Mouse (Mus musculus): ENCODE data around the gene Agps. TPM values are rescaled to one million over a fixed set of nuclear protein-coding genes. Genes with fewer than 3 reads are reported as not detected.

Agps gene
- polyA plus RNA-seq, 1 experiment = 21.5 TPM

DNA sequence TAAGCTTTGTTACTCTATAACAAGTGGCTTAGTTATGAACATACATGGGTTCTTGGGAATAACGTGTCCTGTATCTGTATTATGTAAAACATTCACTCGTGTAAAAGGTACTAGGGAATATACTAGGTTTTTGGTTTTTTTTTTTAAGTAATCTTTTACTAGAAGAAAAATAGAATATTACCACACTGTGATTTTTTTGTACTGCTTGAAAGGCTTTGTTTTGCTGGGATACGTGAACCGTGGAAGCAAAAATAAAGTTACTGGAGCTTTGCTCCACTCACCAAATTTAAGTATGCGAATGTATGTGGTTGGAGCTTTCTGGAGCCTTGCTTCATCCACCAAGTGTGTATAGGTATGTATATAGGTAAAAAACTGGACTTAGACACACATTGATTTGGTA, 24.5 kb upstream of the Agps start:
- no peak for DNase-seq (ENCODE audit: low read depth)
- TF ChIP-seq CTCF (IDR thresholded peaks at IDR 0.05; ENCODE audit: borderline replicate concordance, extremely low read depth, insufficient read depth, insufficient read length) = no peak
- no peak for TF ChIP-seq POLR2A (IDR thresholded peaks at IDR 0.05; ENCODE audit: borderline replicate concordance, extremely low read depth, insufficient read depth, insufficient read length, poor library complexity, severe bottlenecking)

DNA sequence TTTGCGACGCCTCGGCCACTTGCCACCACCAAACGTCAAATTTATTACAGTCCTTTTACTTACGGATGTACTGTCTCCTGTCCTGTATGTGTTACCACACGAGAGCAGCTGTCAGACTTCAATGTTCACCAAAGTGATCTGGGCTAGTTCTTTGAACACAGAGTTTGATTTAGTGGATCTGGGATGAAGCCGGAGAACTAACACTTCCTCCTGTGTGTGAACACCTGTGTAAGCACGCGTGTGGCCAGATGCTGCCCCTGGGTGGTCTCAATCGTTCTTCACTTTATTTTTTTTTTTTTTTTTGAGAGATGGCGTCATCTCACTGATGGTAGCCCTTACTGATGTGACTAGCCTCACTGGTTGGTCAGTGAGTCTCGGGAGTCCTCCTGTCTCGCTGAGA, 17.1 kb upstream of the Agps start:
- no peak for TF ChIP-seq CTCF (IDR thresholded peaks at IDR 0.05; ENCODE audit: borderline replicate concordance, extremely low read depth, insufficient read depth, insufficient read length)
- no peak for TF ChIP-seq POLR2A (IDR thresholded peaks at IDR 0.05; ENCODE audit: borderline replicate concordance, extremely low read depth, insufficient read depth, insufficient read length, poor library complexity, severe bottlenecking)
- no peak for DNase-seq (ENCODE audit: low read depth)

DNA sequence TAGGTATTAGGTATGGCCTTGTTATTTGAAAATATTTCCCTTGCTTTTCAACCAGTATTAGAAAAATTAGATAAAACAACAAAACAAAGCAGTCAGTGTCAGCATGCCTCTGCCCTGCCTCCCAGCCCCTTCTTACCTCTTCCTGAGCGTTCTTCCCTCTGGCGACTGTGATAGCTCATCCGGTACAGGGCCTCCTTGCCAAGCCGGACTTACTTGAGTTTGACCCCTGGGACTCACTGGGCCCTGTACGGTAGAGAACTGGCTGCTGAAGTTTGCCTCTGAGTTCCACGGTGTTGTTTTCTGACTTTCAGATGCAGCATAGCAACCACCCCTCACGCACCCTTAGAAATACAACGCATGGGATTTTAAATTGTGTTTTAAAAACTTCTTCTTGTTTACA, 16.5 kb upstream of the Agps start:
- TF ChIP-seq CTCF (IDR thresholded peaks at IDR 0.05; ENCODE audit: borderline replicate concordance, extremely low read depth, insufficient read depth, insufficient read length) (no peak), POLR2A (IDR thresholded peaks at IDR 0.05; ENCODE audit: borderline replicate concordance, extremely low read depth, insufficient read depth, insufficient read length, poor library complexity, severe bottlenecking) (no peak)
- no peak for DNase-seq (ENCODE audit: low read depth)

DNA sequence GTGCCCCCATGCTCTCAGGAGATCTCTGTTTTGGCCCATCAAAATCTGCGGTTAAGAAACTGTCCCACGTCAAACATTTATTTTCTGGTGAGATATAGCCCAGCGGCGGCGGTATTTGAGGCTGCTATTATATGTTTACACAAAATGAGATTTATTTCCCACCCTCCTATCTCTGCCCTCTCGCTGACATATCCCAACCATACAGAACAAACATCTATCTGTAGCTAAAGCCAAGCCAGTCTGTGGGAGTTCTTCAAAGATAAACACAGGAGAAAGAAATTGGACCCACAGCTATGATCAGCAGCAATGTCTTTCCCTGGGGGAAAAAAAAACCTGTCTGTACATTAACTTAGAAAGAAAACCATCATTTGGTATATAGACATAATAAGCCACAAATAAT, 15.3 kb upstream of the Agps start:
- TF ChIP-seq POLR2A (IDR thresholded peaks at IDR 0.05; ENCODE audit: borderline replicate concordance, extremely low read depth, insufficient read depth, insufficient read length, poor library complexity, severe bottlenecking) = no peak
- no peak for TF ChIP-seq CTCF (IDR thresholded peaks at IDR 0.05; ENCODE audit: borderline replicate concordance, extremely low read depth, insufficient read depth, insufficient read length)
- no peak for DNase-seq (ENCODE audit: low read depth)

DNA sequence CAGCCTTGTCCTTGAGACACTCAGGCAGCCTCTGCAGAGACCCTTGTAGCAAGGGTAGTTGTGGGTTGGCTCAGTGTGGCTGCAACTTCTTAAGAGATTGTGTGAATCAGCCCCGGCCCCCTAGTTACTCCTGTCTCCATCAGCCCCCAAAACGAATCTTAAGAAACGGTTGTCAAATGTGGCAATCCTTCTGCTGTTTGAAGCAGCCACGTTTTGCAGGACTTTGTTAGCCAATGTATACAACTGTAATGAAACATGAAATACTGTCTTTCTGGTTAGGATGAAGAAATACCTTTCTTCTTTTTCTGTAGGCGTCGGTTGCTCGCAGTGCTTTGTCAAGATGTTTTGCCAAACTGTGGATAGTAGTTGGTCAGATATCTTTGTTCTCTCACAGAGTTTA, 13.3 kb upstream of the Agps start:
- DNase-seq (ENCODE audit: low read depth) = no peak
- no peak for TF ChIP-seq CTCF (IDR thresholded peaks at IDR 0.05; ENCODE audit: borderline replicate concordance, extremely low read depth, insufficient read depth, insufficient read length)
- no peak for TF ChIP-seq POLR2A (IDR thresholded peaks at IDR 0.05; ENCODE audit: borderline replicate concordance, extremely low read depth, insufficient read depth, insufficient read length, poor library complexity, severe bottlenecking)

DNA sequence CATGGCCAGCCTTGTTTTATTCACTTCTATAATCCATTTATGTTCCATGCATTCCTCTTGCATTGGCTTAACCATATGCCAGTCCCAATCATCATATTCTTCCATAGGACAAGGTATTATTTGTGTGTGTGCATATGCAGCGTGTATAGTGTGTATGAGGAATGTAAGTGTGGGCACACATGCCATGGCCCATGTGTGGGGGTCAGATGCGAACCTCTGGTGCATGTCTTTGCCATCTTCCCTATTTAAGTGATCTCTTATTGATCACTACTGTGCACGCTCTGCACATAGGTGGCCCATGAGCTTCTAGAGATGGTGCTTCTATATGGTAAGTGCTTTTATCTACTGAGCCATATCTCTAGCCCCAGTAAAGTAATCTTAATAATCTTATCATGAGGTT, 12.2 kb upstream of the Agps start:
- no peak for DNase-seq (ENCODE audit: low read depth)
- TF ChIP-seq POLR2A (IDR thresholded peaks at IDR 0.05; ENCODE audit: borderline replicate concordance, extremely low read depth, insufficient read depth, insufficient read length, poor library complexity, severe bottlenecking) (no peak), CTCF (IDR thresholded peaks at IDR 0.05; ENCODE audit: borderline replicate concordance, extremely low read depth, insufficient read depth, insufficient read length) (no peak)

DNA sequence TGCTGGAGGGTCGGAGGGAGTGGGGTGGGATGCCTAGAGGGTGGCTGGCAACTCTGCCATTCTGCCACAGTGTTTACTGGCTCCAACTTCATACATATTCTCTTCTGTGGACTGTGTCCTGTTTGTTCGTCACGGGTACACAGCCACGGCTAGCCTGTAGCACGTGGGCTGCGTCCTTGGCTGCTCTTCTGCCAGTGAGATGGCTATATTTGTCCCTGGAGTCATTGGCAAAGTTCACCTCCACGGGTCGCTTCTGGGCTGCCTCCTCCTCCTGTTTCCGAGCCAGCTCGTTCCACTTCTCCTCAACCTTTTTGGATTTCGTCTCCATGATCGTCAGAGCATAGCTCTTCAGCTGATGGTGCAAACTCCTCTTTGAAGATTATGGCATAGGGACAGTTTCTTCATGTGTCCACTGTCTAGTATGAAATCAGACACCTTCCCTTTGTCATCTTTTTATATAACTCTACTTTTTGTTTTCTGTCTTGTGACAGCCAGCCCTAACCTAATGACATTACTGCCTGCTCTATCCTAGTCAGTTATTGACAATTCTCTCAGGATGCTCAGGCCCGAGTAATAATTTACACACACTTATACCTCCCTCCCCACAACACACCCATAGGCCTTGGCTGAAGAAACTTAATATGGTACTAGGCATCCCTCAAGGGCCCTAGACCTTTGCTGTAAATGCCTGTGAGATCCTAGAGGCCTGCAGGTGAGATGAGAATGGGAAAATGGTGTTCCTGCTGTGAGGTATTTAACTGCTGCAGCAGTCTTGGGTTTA, 9.8 kb upstream of the Agps start:
- no peak for DNase-seq (ENCODE audit: low read depth)
- TF ChIP-seq CTCF (IDR thresholded peaks at IDR 0.05; ENCODE audit: borderline replicate concordance, extremely low read depth, insufficient read depth, insufficient read length) (no peak), POLR2A (IDR thresholded peaks at IDR 0.05; ENCODE audit: borderline replicate concordance, extremely low read depth, insufficient read depth, insufficient read length, poor library complexity, severe bottlenecking) (no peak)

DNA sequence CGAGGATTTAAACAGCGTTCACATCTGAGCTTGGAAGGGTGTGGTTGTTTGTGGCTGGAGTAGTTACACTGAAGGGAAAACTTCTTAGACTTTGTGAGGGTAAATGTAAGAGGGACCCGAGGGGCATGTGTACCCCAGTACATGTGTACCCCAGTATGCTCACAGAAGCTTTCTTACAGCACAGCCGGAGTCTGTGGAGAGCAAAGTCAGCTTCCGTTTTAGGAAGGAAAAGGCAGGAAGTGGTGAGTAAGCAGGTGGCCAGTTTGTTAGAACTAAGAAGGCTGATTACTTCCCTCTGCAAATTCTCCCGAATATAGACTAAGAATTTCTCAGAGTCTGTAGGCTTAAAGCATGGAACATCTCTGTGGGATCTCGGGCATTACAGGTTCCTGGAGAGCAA, 8.2 kb upstream of the Agps start:
- no peak for DNase-seq (ENCODE audit: low read depth)
- TF ChIP-seq CTCF (IDR thresholded peaks at IDR 0.05; ENCODE audit: borderline replicate concordance, extremely low read depth, insufficient read depth, insufficient read length) = no peak
- no peak for TF ChIP-seq POLR2A (IDR thresholded peaks at IDR 0.05; ENCODE audit: borderline replicate concordance, extremely low read depth, insufficient read depth, insufficient read length, poor library complexity, severe bottlenecking)

DNA sequence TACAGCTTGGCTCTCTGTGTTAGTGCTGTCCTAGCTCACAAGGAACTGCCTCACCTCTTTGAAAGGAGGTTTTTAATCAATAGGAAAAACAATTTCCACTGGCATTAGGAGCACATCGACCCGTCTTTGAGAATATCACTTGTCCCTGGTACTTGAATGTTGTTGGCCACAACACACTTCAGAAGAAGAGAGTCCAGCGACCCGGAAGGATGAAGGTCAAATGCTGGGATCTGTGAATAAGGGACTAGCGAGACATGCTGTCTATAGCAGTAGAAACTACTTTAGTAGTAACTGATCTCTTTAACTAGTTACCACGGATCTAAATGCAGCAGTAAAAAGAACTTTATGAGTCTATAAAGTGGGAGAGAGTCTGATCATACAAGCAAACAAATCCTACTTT, 7.8 kb upstream of the Agps start:
- DNase-seq (ENCODE audit: low read depth) = no peak
- TF ChIP-seq CTCF (IDR thresholded peaks at IDR 0.05; ENCODE audit: borderline replicate concordance, extremely low read depth, insufficient read depth, insufficient read length) = no peak
- no peak for TF ChIP-seq POLR2A (IDR thresholded peaks at IDR 0.05; ENCODE audit: borderline replicate concordance, extremely low read depth, insufficient read depth, insufficient read length, poor library complexity, severe bottlenecking)

DNA sequence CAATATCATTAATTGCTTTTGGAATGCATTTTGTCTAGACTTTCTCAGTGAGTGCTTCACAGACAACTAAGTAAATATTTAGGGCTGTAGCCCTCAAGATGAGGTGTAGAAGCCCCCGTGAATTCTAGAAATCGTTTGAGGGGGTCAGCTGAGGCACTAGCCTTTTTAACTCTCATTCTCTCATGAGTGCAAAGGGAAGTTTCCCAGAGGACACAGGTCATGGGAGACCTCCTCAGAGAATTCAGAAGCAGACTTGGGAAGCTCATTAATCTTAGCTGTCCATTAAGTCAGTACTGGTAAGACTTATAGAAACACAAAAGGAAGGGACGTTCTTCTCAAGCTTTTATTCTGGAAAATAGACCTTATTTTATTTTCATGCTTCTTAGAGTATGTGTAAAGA, 7.1 kb upstream of the Agps start:
- no peak for TF ChIP-seq POLR2A (IDR thresholded peaks at IDR 0.05; ENCODE audit: borderline replicate concordance, extremely low read depth, insufficient read depth, insufficient read length, poor library complexity, severe bottlenecking)
- TF ChIP-seq CTCF (IDR thresholded peaks at IDR 0.05; ENCODE audit: borderline replicate concordance, extremely low read depth, insufficient read depth, insufficient read length) = no peak
- DNase-seq (ENCODE audit: low read depth) = no peak

DNA sequence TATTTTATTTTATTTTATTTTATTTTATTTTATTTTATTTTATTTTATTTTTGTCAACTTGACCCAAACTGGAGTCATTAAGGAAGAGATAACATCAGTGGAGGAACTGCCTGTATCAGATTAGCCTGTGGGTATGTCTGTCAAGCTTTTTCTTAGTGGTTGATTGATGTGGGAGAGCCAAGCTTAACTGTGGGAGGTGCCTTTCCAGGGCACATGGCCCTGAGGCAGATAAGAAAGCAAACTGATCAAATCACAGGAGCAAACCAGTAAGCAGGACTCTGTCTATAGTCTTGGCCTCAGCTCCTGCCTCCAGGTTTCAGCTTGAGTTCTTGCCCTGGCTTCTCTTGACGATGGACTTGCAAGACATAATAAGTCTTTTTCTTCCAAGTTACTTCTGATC, 6.4 kb upstream of the Agps start:
- no peak for TF ChIP-seq CTCF (IDR thresholded peaks at IDR 0.05; ENCODE audit: borderline replicate concordance, extremely low read depth, insufficient read depth, insufficient read length)
- TF ChIP-seq POLR2A (IDR thresholded peaks at IDR 0.05; ENCODE audit: borderline replicate concordance, extremely low read depth, insufficient read depth, insufficient read length, poor library complexity, severe bottlenecking) = no peak
- no peak for DNase-seq (ENCODE audit: low read depth)

DNA sequence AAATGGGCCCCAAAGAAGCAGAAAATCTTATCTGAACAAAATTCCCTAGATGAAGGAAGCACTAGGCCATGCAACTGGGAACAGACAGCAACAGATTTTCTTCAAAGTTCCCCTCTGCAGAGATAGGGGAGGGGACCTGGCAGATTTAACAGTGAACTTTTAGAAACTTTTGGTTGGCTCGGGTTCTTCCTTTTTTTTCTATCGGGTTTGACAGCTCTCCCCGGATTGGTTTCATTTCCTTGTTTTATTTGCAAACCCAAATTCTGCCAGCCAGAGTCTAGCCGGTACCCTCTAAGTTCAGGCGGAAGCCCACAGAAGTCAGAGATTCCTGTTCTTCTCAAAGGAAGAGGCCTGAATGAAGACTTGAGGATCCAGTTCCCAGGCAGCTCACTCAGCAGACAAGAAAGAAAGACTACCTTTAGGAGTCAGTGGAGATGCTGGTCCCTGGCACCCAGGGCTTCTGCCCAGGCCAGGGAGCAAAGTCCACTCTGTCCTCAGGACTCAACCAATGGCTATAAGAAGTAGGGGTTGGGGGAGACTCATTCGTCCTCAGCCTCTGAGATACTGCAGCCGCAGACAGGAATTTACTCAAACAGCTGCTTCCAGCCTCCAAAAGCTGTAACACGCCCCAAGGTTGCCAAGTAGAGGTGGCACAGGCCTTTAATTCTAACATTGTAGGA, 2.9 kb upstream of the Agps start:
- TF ChIP-seq CTCF (IDR thresholded peaks at IDR 0.05; ENCODE audit: borderline replicate concordance, extremely low read depth, insufficient read depth, insufficient read length) = no peak
- no peak for DNase-seq (ENCODE audit: low read depth)

Data from brain, embryonic 14.5 days (tissue).